8 mouse cellular contexts compared by ENCODE assay signal in genomic region chr11:29130385-29131355, GRCm38 (mm10). TPM values are rescaled to one million over a fixed set of nuclear protein-coding genes. Genes with fewer than 3 reads are reported as not detected.
A peak's percentile ranks its signal among the peaks of the same experiment; 100 is the strongest.
DNase-seq lines count a peak whose midpoint lies in the region; ATAC-seq and TF ChIP-seq lines count a peak whose summit lies in the region.

Gene Pnpt1 (plus strand): TSS chr11:29130744.

- H3K36me3 ChIP-seq in hindbrain, postnatal 0 days (ENCODE audit: insufficient read depth, low read length): peaks cover 6% of the 10 kb centered on the region

- H3K4me2 ChIP-seq in hindbrain, postnatal 0 days (ENCODE audit: low read depth, low read length): peak within 1 kb of the TSS; percentile 66

- no peaks in the 10 kb centered on the region for H3K9me3 ChIP-seq in hindbrain, postnatal 0 days (ENCODE audit: low read length)

- peak within 1 kb of the TSS; percentile 98 for H3K4me3 ChIP-seq in gastrocnemius, adult 2 months
- H3K4me3 ChIP-seq in hindbrain, postnatal 0 days (ENCODE audit: low read length): peak within 1 kb of the TSS; percentile 66
- H3K4me3 ChIP-seq in left cerebral cortex, adult 2 months: peak within 1 kb of the TSS; percentile 67

- intact Hi-C loops in gastrocnemius, adult 2 months (cut with DNase I): loop anchor here (5.0 to 10.0 kb wide), 2 partner anchors 117 to 516 kb away; partner anchors contain the start of gene Cfap36
- intact Hi-C loops in left cerebral cortex, adult 2 months (cut with DNase I): loop anchor here (2.0 to 5.0 kb wide), 2 partner anchors 42 to 518 kb away; partner anchors contain the start of gene Ppp4r3b

- peak within 1 kb of the TSS; percentile 90 for H3K27ac ChIP-seq in gastrocnemius, adult 2 months
- H3K27ac ChIP-seq in hindbrain, postnatal 0 days: peak within 1 kb of the TSS; percentile 64
- H3K27ac ChIP-seq in left cerebral cortex, adult 2 months: peak within 1 kb of the TSS; percentile 86

- 3% methylated on average over 50 of the region's 50 CpGs for WGBS in hindbrain, postnatal 0 days

- H3K9ac ChIP-seq in hindbrain, postnatal 0 days (replicated peaks; ENCODE audit: low read length): peak within 1 kb of the TSS; percentile 60

- TF ChIP-seq CTCF in gastrocnemius, adult 2 months (IDR thresholded peaks at IDR 0.05): no peak
- TF ChIP-seq CTCF in hindbrain, postnatal 0 days (IDR thresholded peaks at IDR 0.05; ENCODE audit: low read depth): no peak
- no peak; the same call in 1 of the 2 replicates for TF ChIP-seq CTCF in left cerebral cortex, adult 2 months (IDR thresholded peaks at IDR 0.05)

- no peaks in the 10 kb centered on the region for H3K4me1 ChIP-seq in hindbrain, postnatal 0 days (ENCODE audit: insufficient read depth, low read length)

- ATAC-seq in common myeloid progenitor, adult 5-6 weeks (replicated peaks; ENCODE audit: low read depth, poor library complexity, severe bottlenecking): peak; percentile 100
- peak; percentile 100 for ATAC-seq in hindbrain, postnatal 0 days
- ATAC-seq in megakaryocyte, adult 5-6 weeks (ENCODE audit: poor library complexity, severe bottlenecking): peak; percentile 100

- H3K27me3 ChIP-seq in hindbrain, postnatal 0 days (ENCODE audit: insufficient read depth, low read length): no peaks in the 10 kb centered on the region

- DNase-seq in ZHBTc4 (ENCODE audit: low read depth, low spot score): peak; percentile 96
- DNase-seq in gastrocnemius, adult 2 months: peak; percentile 95
- peak; percentile 96 for DNase-seq in hindbrain, postnatal 0 days (ENCODE audit: low spot score)
- peak; percentile 89 for DNase-seq in left cerebral cortex, adult 2 months (ENCODE audit: extremely low spot score in 1 of 2, low spot score in 2 of 2)
- peak; percentile 91 to 92 for DNase-seq in right cerebral cortex, adult 2 months (ENCODE audit: low spot score in 2 of 2)
- peak; percentile 93 for DNase-seq in urinary bladder, postnatal 14 days (ENCODE audit: low spot score)

RNA-seq across cellular contexts. Expression of gene Pnpt1, which starts in this region (rescaled TPM):
- total RNA-seq in common myeloid progenitor, adult 5-6 weeks (2017): 66.4 and 69.2 TPM in 2 replicates
- 10 to 100 TPM; 11.8 to 16.7 TPM for total RNA-seq in gastrocnemius, adult 2 months (2021)
- 40.4 and 42.8 TPM in 2 replicates for total RNA-seq in hindbrain, postnatal 0 days (2014; rRNA removed)
- polyA plus RNA-seq in hindbrain, postnatal 0 days (2015; fragmentation: Nextera tagmentation; extraction: Ambion mirVana): 20.9 and 23.0 TPM in 2 replicates
- total RNA-seq in left cerebral cortex, adult 2 months (2021): 10 to 100 TPM; 17.6 to 22.7 TPM
- total RNA-seq in megakaryocyte, adult 5-6 weeks (2015): 39.8 and 41.3 TPM in 2 replicates
- 39.0 and 39.9 TPM in 2 replicates for total RNA-seq in megakaryocyte, adult 5-6 weeks (2017)

Comparison
In these comparisons a context has a peak if more than half of its experiments do, and no peak if none do; other contexts are left out.
1. Peak in every context shown above with its lines: DNase-seq, ATAC-seq, H3K4me3 ChIP-seq and H3K27ac ChIP-seq.